Mouse (Mus musculus) embryonic facial prominence, embryonic 12.5 days (tissue): ENCODE measurements around the gene Gabra5. TPM values are rescaled to one million over a fixed set of nuclear protein-coding genes. Genes with fewer than 3 reads are reported as not detected.

Source experiments
- ATAC-seq: fragments of 200-750 bp; cut with Nextera tagmentation; 2 replicates; pipeline ENCODE4 v1.8.0; 2017; ENCODE audit not compliant: insufficient number of reproducible peaks, insufficient read depth, low FRiP score, low TSS enrichment
- H3K27ac ChIP-seq: fragments of 300-500 bp; sonication (generic); 2 replicates; pipeline ENCODE4 v1.5.1; 2016; ENCODE audit warnings: mild to moderate bottlenecking
- H3K27me3 ChIP-seq: fragments of 300-500 bp; sonication (generic); 2 replicates; pipeline ENCODE4 v1.6.1; 2016; ENCODE audit warnings: mild to moderate bottlenecking, moderate library complexity
- H3K36me3 ChIP-seq: fragments of 300-500 bp; sonication (generic); 2 replicates; pipeline ENCODE4 v1.6.1; 2016; ENCODE audit warnings: mild to moderate bottlenecking
- H3K4me1 ChIP-seq: fragments of 300-500 bp; sonication (generic); 2 replicates; pipeline ENCODE4 v1.6.1; 2016
- H3K4me2 ChIP-seq: fragments of 300-500 bp; sonication (generic); replicated peaks from 2 replicates; pipeline ENCODE4 v1.6.1; 2016; ENCODE audit warnings: mild to moderate bottlenecking, moderate library complexity
- H3K4me3 ChIP-seq: fragments of 300-500 bp; sonication (generic); 2 replicates; pipeline ENCODE4 v1.5.1; 2016; ENCODE audit warnings: mild to moderate bottlenecking
- H3K9ac ChIP-seq: fragments of 300-500 bp; sonication (generic); 2 replicates; pipeline ENCODE4 v1.6.1; 2016; ENCODE audit warnings: mild to moderate bottlenecking, moderate library complexity
- H3K9me3 ChIP-seq: fragments of 300-500 bp; sonication (generic); 2 replicates; pipeline ENCODE4 v1.6.1; 2016; ENCODE audit warnings: mild to moderate bottlenecking, moderate library complexity
- WGBS: fragments of 180-500 bp; shearing (Covaris S2); methylation state at CpG from one replicate; pipeline ENCODE4 v1.1.7; 2016; 5-methylcytosine and 5-hydroxymethylcytosine counted together
- polyA plus RNA-seq: library from polyadenylated mRNA; unstranded; fragments of >200 nt; fragmentation: Nextera tagmentation; extraction: Ambion mirVana; gene quantifications from 2 replicates; pipeline ENCODE4 v1.2.1, GENCODE M21; 2016

Gabra5 gene
- polyA plus RNA-seq, 1 experiment from 2014 or later, result 0.63 TPM

DNA sequence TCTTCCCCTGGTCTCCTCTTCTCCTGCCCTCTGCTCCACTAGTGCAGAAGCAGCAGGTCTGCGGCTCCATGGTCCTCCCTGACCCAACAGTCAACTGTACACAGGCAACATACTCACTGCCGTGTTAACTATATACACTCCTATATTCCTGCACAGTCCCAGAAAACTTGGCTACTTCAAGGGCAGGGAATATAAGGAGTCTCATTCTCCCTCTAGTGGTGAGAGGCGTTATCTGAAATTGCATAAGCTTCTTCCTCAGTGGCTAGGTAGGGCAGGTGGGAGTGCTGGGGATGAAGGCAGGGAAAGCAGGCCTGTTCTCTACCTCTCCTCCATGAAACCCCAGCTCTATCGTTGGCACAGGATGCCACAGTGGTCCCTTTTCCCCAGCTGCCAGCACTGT is 125.7 kb downstream of the Gabra5 start:
- Histone ChIP-seq H3K27me3 (peaks cover 35% of the 10 kb centered on the region), H3K9ac (no peak overlapping the region), H3K4me3 (no peak overlapping the region), H3K4me1 (peaks cover 3% of the 10 kb centered on the region; the same call in 1 of the 2 replicates), H3K27ac (no peak overlapping the region), H3K36me3 (no peaks in the 10 kb centered on the region), H3K4me2 (no peak overlapping the region), H3K9me3 (no peaks in the 10 kb centered on the region)
- WGBS, result 25% methylated on average over 4 of the region's 4 CpGs
- no peak for ATAC-seq

DNA sequence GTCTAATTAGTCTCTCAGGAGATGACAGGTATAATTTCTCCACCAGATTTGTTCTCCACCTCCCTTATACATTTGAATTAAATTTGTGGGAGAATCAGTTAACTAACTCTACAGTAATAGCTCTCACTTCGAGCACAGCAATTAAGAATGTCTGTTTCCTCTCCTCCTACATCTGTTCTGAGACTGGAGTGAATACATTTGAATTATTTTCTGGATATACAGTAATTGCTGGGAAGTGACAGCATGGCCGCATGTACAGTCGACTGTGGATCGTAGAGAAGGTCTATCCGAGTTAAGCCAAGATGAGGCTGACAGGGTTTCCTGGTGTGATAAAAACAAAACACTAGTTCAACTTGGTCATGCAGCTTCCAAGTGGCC is 143.9 kb downstream of the Gabra5 start:
- H3K36me3 ChIP-seq, result no peaks in the 10 kb centered on the region
- H3K9ac ChIP-seq, result no peak overlapping the region
- H3K4me3 ChIP-seq, result no peak overlapping the region
- H3K4me2 ChIP-seq, result no peak overlapping the region
- H3K9me3 ChIP-seq, result no peaks in the 10 kb centered on the region
- H3K27ac ChIP-seq, result no peak overlapping the region
- H3K27me3 ChIP-seq, result no peaks in the 10 kb centered on the region
- no peak for ATAC-seq
- no peaks in the 10 kb centered on the region for H3K4me1 ChIP-seq
- WGBS, result 76% methylated on average over 5 of the region's 5 CpGs

- Histone ChIP-seq H3K9ac (no peak overlapping the region), H3K27me3 (no peaks in the 10 kb centered on the region), H3K4me1 (no peaks in the 10 kb centered on the region), H3K9me3 (no peaks in the 10 kb centered on the region), H3K36me3 (no peaks in the 10 kb centered on the region), H3K4me2 (no peak overlapping the region), H3K27ac (no peak overlapping the region), H3K4me3 (no peak overlapping the region)
- 85% methylated on average over 5 of the region's 5 CpGs for WGBS
- no peak for ATAC-seq
Measured at GRCm38 (mm10) chr7:57365134-57366012, 144.5 kb downstream of the Gabra5 start.

GRCm38 (mm10) chr7:57363812-57364211 is 146.0 kb downstream of the Gabra5 start:
- no peak for ATAC-seq
- 82% methylated on average over 6 of the region's 6 CpGs for WGBS
- Histone ChIP-seq H3K36me3 (no peaks in the 10 kb centered on the region), H3K4me2 (no peak overlapping the region), H3K4me3 (no peak overlapping the region), H3K27me3 (no peaks in the 10 kb centered on the region), H3K9ac (no peak overlapping the region), H3K27ac (no peak overlapping the region), H3K9me3 (no peaks in the 10 kb centered on the region), H3K4me1 (no peaks in the 10 kb centered on the region)

DNA sequence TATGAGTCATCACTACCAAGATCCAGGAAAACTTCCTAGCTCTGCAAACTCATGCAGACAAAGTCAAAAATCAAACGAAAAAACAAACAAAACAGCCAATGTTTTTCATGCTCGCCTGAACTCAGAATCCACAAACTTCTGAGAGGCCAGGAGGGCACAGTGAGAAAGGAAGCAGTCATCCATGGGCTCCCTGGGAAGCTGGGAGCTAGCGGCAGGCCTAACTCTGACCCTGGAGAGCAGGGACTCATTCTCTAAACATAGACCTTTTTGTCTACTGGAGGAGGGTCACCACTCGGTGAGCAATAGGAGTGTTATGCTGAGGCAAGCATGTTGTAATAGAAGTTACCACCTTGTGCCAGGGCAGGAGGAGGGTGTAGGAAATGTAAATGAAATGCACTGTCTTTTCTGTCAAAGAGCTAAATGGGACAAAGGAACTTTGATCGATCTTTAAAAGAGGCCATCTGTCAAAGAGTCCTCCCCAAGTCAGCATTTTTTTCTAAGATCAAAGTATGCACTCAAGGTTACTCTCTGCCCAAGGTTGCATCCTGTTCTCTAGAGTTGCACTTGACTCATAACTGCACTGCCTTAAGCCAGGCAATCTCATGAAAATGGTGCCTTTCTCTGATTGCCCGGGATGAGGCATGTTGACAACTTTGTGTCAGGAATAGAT is 151.9 kb downstream of the Gabra5 start:
- no peaks in the 10 kb centered on the region for H3K9me3 ChIP-seq
- H3K27ac ChIP-seq, result no peak overlapping the region
- H3K4me2 ChIP-seq, result no peak overlapping the region
- no peaks in the 10 kb centered on the region for H3K36me3 ChIP-seq
- no peak overlapping the region for H3K9ac ChIP-seq
- no peak overlapping the region for H3K4me3 ChIP-seq
- WGBS, result 42% methylated on average over 6 of the region's 6 CpGs
- ATAC-seq, result no peak
- H3K27me3 ChIP-seq, result no peaks in the 10 kb centered on the region
- no peaks in the 10 kb centered on the region for H3K4me1 ChIP-seq

Other genes starting within 250 kb of the Gabra5 start
- 0.46 and 0.60 TPM in 2 replicates for gene Gabrg3, start 122.9 kb downstream of the Gabra5 start, polyA plus RNA-seq
- 3.4 TPM in 2 replicates for gene Gabrb3, start 90.4 kb downstream of the Gabra5 start, polyA plus RNA-seq